Mouse (Mus musculus) megakaryocyte-erythroid progenitor cell, adult 5-6 weeks (primary cell): ENCODE results near the gene Frat1. TPM values are rescaled to one million over a fixed set of nuclear protein-coding genes. Genes with fewer than 3 reads are reported as not detected.

Experiments
- ATAC-seq: replicated peaks from 2 replicates; pipeline ENCODE4 v1.8.0; 2016; ENCODE audit warnings: mild to moderate bottlenecking, inconsistent platforms; ENCODE audit not compliant: severe bottlenecking, poor library complexity, low FRiP score, low TSS enrichment
- total RNA-seq, 2 experiments: library from RNA; stranded (forward) in 1 of 2; stranded (reverse) in 1 of 2; fragments of 200-1000, 215-1000 nt in 1 of 2; fragments of >200 nt in 1 of 2; fragmentation: Nextera tagmentation in 1 of 2; gene quantifications; 2 replicates each; pipeline ENCODE4 v1.2.3; 2014 to 2017

Frat1 gene
- total RNA-seq, 2 experiments from 2014 or later = 25.6 to 32.4 TPM

GRCm38 (mm10) chr19:41872285-41872684 is 42.5 kb downstream of the Frat1 start:
- ATAC-seq = no peak

- no peak for ATAC-seq
Observed at GRCm38 (mm10) chr19:41874356-41874755, 44.6 kb downstream of the Frat1 start.

- ATAC-seq = no peak
Observed at GRCm38 (mm10) chr19:41881842-41882241, 52.1 kb downstream of the Frat1 start.

Other genes starting within 250 kb of the Frat1 start
- 13.1 and 22.3 TPM in 2 replicates for gene Gm340, start 247.6 kb upstream of the Frat1 start, total RNA-seq (2014; fragmentation: Nextera tagmentation)
- 9.3 and 11.7 TPM in 2 replicates for gene Gm340, start 247.6 kb upstream of the Frat1 start, total RNA-seq (2017)
- gene Slit1, start 86.3 kb upstream of the Frat1 start, total RNA-seq (2014; fragmentation: Nextera tagmentation) = 0.50 TPM in 1 of 2 replicates, not detected in the other
- gene Slit1, start 86.3 kb upstream of the Frat1 start, total RNA-seq (2017) = not detected in 2 replicates
- 41.0 and 44.7 TPM in 2 replicates for gene Arhgap19, start 27.9 kb upstream of the Frat1 start, total RNA-seq (2014; fragmentation: Nextera tagmentation)
- gene Arhgap19, start 27.9 kb upstream of the Frat1 start, total RNA-seq (2017) = 34.1 and 40.5 TPM in 2 replicates
- gene Frat2, start 18.2 kb downstream of the Frat1 start, total RNA-seq (2014; fragmentation: Nextera tagmentation) = 30.5 and 32.9 TPM in 2 replicates
- 55.8 and 63.7 TPM in 2 replicates for gene Frat2, start 18.2 kb downstream of the Frat1 start, total RNA-seq (2017)
- 21.0 and 31.4 TPM in 2 replicates for gene Rrp12, start 66.2 kb downstream of the Frat1 start, total RNA-seq (2014; fragmentation: Nextera tagmentation)
- 26.5 and 36.0 TPM in 2 replicates for gene Rrp12, start 66.2 kb downstream of the Frat1 start, total RNA-seq (2017)
- 27.0 and 67.3 TPM in 2 replicates for gene Pgam1, start 82.0 kb downstream of the Frat1 start, total RNA-seq (2014; fragmentation: Nextera tagmentation)
- gene Pgam1, start 82.0 kb downstream of the Frat1 start, total RNA-seq (2017) = 30.1 and 34.7 TPM in 2 replicates
- gene Exosc1, start 103.5 kb downstream of the Frat1 start, total RNA-seq (2014; fragmentation: Nextera tagmentation) = 66.2 and 86.7 TPM in 2 replicates
- 72.9 and 81.2 TPM in 2 replicates for gene Exosc1, start 103.5 kb downstream of the Frat1 start, total RNA-seq (2017)
- gene Zdhhc16, start 103.5 kb downstream of the Frat1 start, total RNA-seq (2014; fragmentation: Nextera tagmentation) = 36.8 and 46.8 TPM in 2 replicates
- gene Zdhhc16, start 103.5 kb downstream of the Frat1 start, total RNA-seq (2017) = 22.1 and 26.2 TPM in 2 replicates
- 25.6 and 39.6 TPM in 2 replicates for gene Mms19, start 151.2 kb downstream of the Frat1 start, total RNA-seq (2014; fragmentation: Nextera tagmentation)
- 15.5 and 17.7 TPM in 2 replicates for gene Mms19, start 151.2 kb downstream of the Frat1 start, total RNA-seq (2017)
- 2.3 and 4.8 TPM in 2 replicates for gene Ubtd1, start 151.8 kb downstream of the Frat1 start, total RNA-seq (2014; fragmentation: Nextera tagmentation)
- 1.9 TPM in 1 of 2 replicates, not detected in the other for gene Ubtd1, start 151.8 kb downstream of the Frat1 start, total RNA-seq (2017)
- not detected in 2 replicates for gene Ankrd2, start 206.0 kb downstream of the Frat1 start, total RNA-seq (2014; fragmentation: Nextera tagmentation)
- gene Ankrd2, start 206.0 kb downstream of the Frat1 start, total RNA-seq (2017) = not detected in 2 replicates
- gene Hoga1, start 215.6 kb downstream of the Frat1 start, total RNA-seq (2014; fragmentation: Nextera tagmentation) = not detected in 2 replicates
- not detected in 2 replicates for gene Hoga1, start 215.6 kb downstream of the Frat1 start, total RNA-seq (2017)
- not detected in 2 replicates for gene 4933411K16Rik, start 222.3 kb downstream of the Frat1 start, total RNA-seq (2014; fragmentation: Nextera tagmentation)
- not detected in 2 replicates for gene 4933411K16Rik, start 222.3 kb downstream of the Frat1 start, total RNA-seq (2017)